Mouse (Mus musculus): ENCODE data around the gene Fzd2. TPM values are rescaled to one million over a fixed set of nuclear protein-coding genes. Genes with fewer than 3 reads are reported as not detected.

Fzd2 gene
- under 1 TPM in 1 of 2 experiments, not detected in 1; 0.13 TPM for total RNA-seq (2023)

GRCm38 (mm10) chr11:102604010-102604584 lies at the start of gene Fzd2:
Gene Fzd2, plus strand, starts transcription at chr11:102604396.

GRCm38 (mm10) chr11:102556031-102556715 lies 48.0 kb upstream of the Fzd2 start, which contains the start of gene Gpatch8:
Gene Gpatch8, minus strand, starts transcription at chr11:102556392.

GRCm38 (mm10) chr11:102579165-102580033 lies 24.8 kb upstream of the Fzd2 start, which contains the start of gene Gm11627:
Gene Gm11627, minus strand, starts transcription at chr11:102579461.

Other genes starting within 250 kb of the Fzd2 start
- under 1 TPM in 1 of 2 experiments, not detected in 1; 0.24 TPM for gene Slc4a1, start 238.2 kb upstream of the Fzd2 start, total RNA-seq (2023)
- gene Rundc3a, start 211.0 kb upstream of the Fzd2 start, total RNA-seq (2023) = not detected
- gene Slc25a39, start 196.4 kb upstream of the Fzd2 start, total RNA-seq (2023) = 10 to 100 TPM; 59.1 to 75.0 TPM
- 100 to 1,000 TPM; 535 to 541 TPM for gene Grn, start 174.1 kb upstream of the Fzd2 start, total RNA-seq (2023)
- under 1 TPM in 1 of 2 experiments, not detected in 1; 0.52 TPM for gene Fam171a2, start 156.7 kb upstream of the Fzd2 start, total RNA-seq (2023)
- 1 to 10 TPM; 3.6 to 5.5 TPM for gene Itga2b, start 134.3 kb upstream of the Fzd2 start, total RNA-seq (2023)
- 10 to 100 TPM; 32.6 to 35.3 TPM for gene Gpatch8, start 48.0 kb upstream of the Fzd2 start, total RNA-seq (2023)
- not detected for gene Gm11627, start 24.9 kb upstream of the Fzd2 start, total RNA-seq (2023)
- not detected for gene Meioc, start 59.3 kb downstream of the Fzd2 start, total RNA-seq (2023)
- gene Ccdc43, start 93.4 kb downstream of the Fzd2 start, total RNA-seq (2023) = 10 to 100 TPM; 21.1 TPM
- 1 to 10 TPM; 4.0 to 4.2 TPM for gene Adam11, start 157.0 kb downstream of the Fzd2 start, total RNA-seq (2023)
- not detected for gene Gjc1, start 215.3 kb downstream of the Fzd2 start, total RNA-seq (2023)
- gene Higd1b, start 231.5 kb downstream of the Fzd2 start, total RNA-seq (2023) = not detected

Data from monocyte, adult 59 days (primary cell).